Mouse (Mus musculus): ENCODE data around the gene Srek1.
A peak's percentile ranks its signal among the peaks of the same experiment; 100 is the strongest.

Gene Srek1

GRCm38 (mm10) chr13:103774119-103774757 is at the start of gene Srek1:
Gene Srek1 (minus strand): TSS chr13:103774608.
- peak; percentile 84 for DNase-seq (ENCODE audit: low spot score)

DNA sequence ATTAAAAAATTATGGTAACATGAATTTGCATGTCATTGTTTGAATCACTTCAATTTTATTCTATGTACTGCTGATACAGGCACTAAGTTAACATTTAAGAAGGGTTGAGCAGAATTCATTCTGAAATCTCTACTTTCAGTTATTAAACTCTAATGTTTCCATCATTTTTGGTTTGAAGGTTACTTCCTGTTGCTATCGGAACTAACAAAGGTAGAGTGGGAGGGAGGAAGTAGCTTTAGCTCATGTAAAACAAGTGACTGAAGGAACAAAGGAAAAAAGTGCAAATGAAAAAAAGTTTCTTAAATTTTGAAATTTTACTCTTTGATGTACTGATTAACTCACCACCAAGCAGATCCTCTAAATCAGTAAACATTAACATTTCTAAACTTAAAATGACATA is 47.9 kb upstream of the Srek1 start:
- no peak for DNase-seq (ENCODE audit: low spot score)

DNA sequence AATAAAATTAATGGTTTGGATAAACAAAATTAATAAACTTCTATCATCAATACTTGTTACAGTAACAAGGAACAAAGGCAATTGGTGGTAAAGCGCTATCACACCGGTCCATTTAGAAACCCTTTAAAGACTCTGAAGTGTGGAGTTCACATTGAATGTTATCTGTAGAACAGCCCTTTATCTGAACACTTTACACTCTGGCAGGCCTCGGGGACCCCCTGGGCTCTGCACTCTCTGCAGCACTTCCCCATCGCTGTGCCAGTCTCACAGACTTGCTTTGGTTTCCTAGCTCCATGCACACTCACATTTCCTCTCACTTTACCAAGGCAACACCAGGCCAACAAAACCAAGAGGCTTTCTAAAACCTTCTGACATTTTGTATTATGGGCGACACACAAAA is 45.0 kb upstream of the Srek1 start:
- no peak for DNase-seq (ENCODE audit: low spot score)

- no peak for DNase-seq (ENCODE audit: low spot score)
These were observed 43.5 kb upstream of the Srek1 start for GRCm38 (mm10) chr13:103817935-103818334.

DNA sequence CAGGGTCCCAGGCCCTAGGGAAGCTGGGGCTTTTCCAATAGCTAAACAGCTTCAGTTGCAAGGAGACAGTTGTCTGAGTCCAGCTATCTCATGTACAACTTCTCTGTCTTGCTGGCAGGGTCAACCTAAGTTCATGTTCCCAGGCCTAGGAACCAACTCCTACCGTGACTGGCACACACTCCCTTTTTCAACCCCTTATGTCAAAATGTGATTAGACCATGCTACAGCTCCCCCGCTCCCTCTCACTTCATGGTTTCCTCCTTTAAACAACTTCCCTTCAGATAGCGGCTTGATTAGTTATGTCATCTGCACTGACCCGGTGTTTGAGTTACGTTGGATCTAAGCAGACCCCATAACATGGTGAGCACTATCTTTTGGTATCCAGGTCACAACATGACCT is 33.1 kb upstream of the Srek1 start:
- no peak for DNase-seq (ENCODE audit: low spot score)

- no peak for DNase-seq (ENCODE audit: low spot score)
These were observed 31.9 kb upstream of the Srek1 start for GRCm38 (mm10) chr13:103806210-103806851.

- no peak for DNase-seq (ENCODE audit: low spot score)
These were observed 29.3 kb upstream of the Srek1 start for GRCm38 (mm10) chr13:103803721-103804120.

DNA sequence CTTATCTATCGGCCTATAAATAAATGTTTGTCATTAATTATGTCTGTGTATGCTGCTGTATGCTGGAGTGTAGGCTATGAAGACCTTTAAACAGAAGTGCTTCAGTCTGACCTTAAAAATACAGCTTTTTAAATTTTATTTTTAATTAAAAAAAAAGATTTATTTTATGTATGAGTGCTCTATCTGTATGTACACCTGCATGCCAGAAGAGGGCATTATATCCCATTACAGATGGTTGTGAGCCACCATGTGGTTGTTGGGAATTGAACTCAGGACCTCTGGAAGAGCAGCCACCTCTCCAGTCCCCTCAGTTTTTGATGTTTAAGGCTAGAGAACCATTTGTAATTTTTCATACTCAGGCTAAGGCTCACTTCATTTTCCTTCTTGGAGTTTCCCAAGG is 26.6 kb upstream of the Srek1 start:
- DNase-seq (ENCODE audit: low spot score) = no peak

DNA sequence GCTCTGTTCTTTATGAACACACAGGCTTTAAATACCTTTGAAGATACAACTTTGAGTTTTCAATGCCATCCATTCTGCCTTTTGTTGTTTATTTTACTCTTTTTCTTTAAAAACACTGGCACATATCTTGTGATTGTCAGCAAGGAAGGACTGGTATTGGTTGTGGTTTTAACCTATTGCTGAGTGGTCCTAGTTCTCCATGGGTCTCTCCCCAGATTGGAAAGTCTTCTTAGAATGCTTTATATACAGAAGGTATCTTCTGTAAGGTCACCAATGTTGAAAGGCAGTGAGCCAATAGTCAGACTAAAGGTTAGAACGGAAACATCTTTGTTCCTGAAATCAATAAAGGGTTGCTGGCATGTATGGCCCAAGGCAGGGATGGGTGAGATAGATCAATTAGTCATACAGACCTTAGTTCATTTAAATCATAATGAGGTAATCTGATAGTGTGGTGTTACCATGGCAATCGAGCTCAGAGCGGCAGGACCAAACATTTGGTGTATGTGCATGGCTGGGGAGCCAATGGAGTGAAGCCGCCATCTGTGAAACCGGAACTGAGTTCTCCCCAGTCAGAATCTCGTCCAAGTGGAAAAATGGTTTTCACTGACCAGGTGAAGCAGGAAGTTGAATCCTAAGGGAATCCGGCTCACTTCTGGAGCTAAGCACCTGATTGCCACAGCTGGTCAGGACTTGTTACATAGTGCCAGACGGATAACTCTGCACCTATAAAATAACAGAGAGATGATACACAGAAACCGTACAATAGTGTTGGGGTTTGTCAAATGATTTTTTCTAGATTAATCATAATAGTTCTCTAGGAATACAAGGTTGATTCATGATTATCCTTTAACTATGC is 20.5 kb upstream of the Srek1 start:
- no peak for DNase-seq (ENCODE audit: low spot score)

GRCm38 (mm10) chr13:103779922-103780585 is 5.6 kb upstream of the Srek1 start:
- peak; percentile 32 for DNase-seq (ENCODE audit: low spot score)

DNA sequence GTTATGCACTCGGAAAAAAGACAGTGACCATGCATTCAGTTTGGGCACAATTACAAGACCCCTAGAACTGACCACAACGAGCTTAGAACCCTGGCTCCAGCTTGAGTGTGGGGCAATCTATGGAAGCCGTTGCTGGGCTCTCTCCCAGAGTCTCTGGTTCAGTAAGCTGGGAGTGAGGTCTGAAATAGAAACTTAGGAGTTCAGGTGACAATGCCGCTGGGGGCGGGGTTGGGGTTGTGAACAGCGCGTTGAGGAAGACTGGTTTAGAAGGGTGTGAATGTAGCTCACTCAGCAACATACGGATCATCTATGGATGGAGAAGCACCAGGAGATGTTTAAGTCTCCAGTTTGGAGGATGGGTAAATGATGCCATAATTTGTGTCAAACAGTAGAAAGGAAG is 2.7 kb upstream of the Srek1 start:
- DNase-seq (ENCODE audit: low spot score) = no peak

GRCm38 (mm10) chr13:103773407-103774118 is 845 bp downstream of the Srek1 start:
- DNase-seq (ENCODE audit: low spot score) = no peak

DNA sequence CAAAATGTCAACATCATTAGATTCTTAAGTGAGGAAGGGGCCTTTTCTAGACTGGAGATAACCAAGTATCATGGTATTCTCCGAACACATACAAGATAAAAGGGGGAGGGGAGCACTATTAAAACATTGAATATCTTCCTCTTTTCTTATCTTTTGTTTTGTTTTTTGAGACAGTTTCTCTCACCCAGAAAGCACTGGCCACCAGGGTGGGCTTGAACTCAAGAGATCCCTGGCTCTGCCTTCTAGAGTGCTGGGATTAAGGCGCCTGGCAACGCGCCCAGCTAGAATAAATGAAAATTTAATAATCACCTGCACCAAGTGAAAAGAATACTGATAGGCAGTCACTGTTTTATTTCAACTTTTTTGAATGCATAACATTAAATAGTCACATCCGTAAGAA is 1.5 kb downstream of the Srek1 start:
- DNase-seq (ENCODE audit: low spot score) = no peak

GRCm38 (mm10) chr13:103770821-103771220 is 3.6 kb downstream of the Srek1 start:
- DNase-seq (ENCODE audit: low spot score) = no peak

GRCm38 (mm10) chr13:103767935-103768334 is 6.5 kb downstream of the Srek1 start:
- DNase-seq (ENCODE audit: low spot score) = no peak

GRCm38 (mm10) chr13:103763640-103764039 is 10.8 kb downstream of the Srek1 start:
- DNase-seq (ENCODE audit: low spot score) = no peak

DNA sequence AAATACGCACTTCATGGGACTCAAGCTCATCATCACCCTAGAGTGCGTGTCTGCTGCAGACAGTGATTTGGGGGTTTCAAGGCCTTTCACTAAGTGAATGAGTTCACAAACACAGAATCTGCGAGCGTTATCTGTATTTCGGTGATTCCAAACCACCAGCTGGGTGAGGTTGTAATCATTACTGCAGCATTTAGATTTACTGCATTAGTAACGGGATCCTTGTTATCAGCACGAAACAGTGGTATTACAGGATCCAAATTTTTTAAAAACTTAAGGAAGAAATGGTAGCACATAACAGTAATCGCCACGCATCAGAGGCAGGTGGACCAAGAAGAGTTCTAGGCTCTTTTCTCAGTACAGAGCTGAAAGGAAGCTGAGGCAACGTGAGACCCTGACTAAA is 12.4 kb downstream of the Srek1 start:
- DNase-seq (ENCODE audit: low spot score) = no peak

DNA sequence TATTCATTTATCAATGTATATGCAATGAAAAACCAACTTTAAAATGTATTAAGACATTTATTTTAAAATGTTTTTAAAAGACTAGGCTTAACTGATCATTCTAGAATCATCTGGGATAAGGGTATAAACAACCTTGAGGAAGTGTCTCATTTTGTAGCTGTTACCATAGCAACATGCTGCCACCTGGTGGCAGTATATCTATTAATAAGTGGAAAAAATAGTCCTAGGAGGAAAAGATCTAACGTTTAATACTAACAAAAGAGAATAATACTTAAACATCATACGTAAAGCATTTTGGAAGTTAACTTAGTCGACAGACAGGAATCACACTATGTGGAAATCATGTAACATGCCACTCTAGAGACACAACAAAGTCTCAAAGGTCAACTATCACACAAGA is 23.0 kb downstream of the Srek1 start:
- peak; percentile 13 for DNase-seq (ENCODE audit: low spot score)

DNA sequence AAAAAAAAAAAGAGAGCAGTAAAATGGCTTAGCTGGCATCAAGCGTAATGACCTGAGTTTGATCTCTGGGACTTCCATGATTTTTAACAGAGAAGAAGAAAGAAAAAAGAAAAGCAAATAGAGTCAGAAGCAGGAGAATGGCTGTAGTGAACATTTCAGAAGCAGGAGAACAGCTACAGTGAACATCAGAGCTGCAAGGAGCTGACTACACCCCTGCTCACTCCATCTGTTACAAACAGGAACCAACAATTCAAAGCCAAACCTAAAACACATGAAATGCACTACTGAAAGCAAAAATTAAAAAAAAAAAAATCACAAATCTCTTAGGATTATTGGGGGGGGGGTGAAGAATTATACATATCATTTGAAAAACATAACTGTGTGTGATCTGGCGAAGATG is 28.7 kb downstream of the Srek1 start:
- no peak for DNase-seq (ENCODE audit: low spot score)

DNA sequence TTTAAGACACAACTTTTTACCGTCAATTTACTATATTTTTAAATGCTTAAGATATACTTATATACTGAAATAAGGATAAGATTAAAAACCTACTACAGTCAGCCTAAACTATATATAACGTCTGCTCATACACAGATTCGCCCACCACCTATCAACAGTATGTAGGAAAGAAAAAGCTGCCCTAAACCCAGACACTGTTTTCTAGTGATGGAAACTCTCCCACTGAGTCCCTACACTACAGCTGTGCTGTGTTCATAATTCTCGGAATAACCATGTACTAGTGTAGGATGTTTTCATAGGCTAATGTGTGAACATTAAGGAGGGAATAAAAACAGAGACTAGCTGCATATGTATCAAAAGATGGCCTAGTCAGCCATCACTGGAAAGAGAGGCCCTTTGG is 29.2 kb downstream of the Srek1 start:
- no peak for DNase-seq (ENCODE audit: low spot score)

- no peak for DNase-seq (ENCODE audit: low spot score)
These were observed 38.9 kb downstream of the Srek1 start for GRCm38 (mm10) chr13:103735330-103736007.

All from T-cell, adult 2 months (primary cell).